Mouse (Mus musculus) heart, adult 18-20 months (tissue): ENCODE measurements around the gene 1700057G04Rik. TPM values are rescaled to one million over a fixed set of nuclear protein-coding genes. Genes with fewer than 3 reads are reported as not detected.

Experiments used
- DNase-seq, 2 experiments: peaks; one replicate each; pipeline ENCODE4 v3.0.0; 2021 to 2022; ENCODE audit warnings: mixed read lengths in 1 of 2
- long read RNA-seq, 2 experiments: library from polyadenylated mRNA; stranded (forward); transcript quantifications; one replicate each; pipeline ENCODE4 v2.0.0; 2021
- total RNA-seq, 2 experiments: library from RNA; stranded (reverse); gene quantifications; 2 replicates each; pipeline ENCODE4 v1.2.3; 2021

The 1700057G04Rik gene
- total RNA-seq, result not detected
- long read RNA-seq, experiment 1, result 0 reads
- long read RNA-seq, experiment 2, result 0 reads

GRCm38 (mm10) chr9:92309077-92309476, at the start of gene 1700057G04Rik:
Gene 1700057G04Rik, plus strand, starts transcription at chr9:92309377.
- no peak for DNase-seq

DNA sequence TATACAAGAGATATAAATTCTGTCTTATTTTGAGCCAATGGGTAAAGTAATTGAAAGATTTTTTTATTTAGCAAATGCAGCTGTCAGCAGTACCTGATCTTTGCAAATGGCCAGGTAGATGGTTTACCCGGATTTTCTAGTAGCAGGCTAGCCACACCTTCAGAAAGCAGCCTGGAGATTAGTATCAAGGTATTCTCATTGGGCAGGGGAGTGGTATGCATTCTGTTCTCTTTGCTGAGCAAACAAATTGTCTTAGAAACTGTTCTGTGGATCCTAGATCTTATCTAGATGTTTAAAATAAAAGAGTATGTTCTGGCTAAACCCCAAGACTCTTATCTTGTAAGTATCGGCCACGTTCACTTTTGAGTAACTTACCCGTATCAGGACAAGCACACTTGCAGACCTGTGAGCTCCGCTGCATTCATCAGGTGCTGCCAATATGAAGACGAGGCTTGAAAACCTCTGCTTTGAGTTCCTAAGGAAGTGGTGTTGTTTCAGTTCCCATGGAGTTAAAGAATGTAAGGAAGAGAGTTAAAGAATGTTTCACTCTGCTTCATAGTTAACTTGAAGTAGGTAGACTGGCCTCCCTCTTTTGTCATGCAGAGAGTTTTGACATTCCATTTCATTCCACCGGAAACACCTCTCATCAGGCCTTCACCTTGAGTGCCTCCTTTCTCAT, 48.6 kb upstream of the 1700057G04Rik start:
- DNase-seq, result no peak

GRCm38 (mm10) chr9:92265719-92266118, 43.5 kb upstream of the 1700057G04Rik start:
- DNase-seq, result peak in 1 of 2 experiments; percentile 41

DNA sequence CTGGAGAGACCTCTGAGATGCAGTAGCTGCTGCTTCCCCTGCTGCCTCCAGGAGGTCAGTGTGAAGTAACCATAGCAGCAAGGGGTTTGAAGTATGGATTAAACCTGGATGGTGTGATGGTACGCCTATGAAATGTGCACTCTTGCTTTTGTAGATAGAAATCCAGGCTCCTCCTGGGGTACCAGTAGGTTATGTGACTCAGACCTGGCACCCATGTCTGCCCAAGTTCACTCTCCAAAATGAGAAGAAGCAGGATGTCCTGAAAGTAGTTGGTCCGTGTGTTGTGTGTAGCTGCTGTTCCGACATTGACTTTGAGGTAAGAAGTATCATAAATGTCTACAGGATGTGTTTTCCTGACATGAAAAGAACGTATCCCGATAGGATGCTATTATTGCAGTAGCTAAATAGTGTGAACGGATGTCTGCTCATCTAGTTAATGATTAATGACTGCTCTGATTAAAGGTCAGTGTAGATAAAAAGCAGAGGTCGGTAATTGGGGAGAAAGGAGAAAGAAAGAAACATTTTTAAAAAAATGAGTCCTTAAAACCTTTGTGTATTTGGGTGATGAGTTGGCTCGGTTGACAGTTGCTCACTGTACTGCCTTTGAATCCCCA, 42.5 kb upstream of the 1700057G04Rik start:
- no peak for DNase-seq

GRCm38 (mm10) chr9:92267732-92268131, 41.4 kb upstream of the 1700057G04Rik start:
- DNase-seq, result no peak

DNA sequence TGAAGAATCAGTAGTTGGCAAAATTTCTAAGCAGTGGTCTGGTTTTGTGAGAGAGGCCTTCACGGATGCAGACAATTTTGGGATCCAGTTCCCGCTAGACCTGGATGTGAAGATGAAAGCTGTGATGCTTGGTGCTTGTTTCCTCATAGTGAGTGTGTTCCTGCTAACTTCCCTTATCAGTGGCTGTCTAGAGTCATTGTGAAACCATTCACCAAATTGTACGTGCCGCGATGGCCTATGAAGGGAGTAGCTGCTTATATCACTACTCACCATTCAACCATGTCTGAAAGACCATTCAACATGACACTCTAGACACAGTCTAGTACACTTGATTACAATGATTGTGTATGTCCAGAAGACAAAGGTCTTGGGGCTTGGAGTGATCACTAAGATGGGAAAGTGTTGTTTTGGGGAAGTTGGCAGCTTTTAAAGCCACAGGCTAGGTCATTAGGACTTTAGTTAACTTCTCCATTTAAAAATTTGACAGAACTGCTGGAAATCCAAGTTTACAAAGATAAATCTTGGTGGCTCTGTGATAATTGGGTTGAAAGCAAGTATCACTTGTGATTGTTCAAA, 39.3 kb upstream of the 1700057G04Rik start:
- no peak for DNase-seq

- peak; percentile 85 to 91 for DNase-seq
Observed at GRCm38 (mm10) chr9:92270927-92271326, 38.2 kb upstream of the 1700057G04Rik start.

GRCm38 (mm10) chr9:92272650-92273049, 36.5 kb upstream of the 1700057G04Rik start:
- no peak for DNase-seq

- no peak for DNase-seq
Observed at GRCm38 (mm10) chr9:92273271-92273670, 35.9 kb upstream of the 1700057G04Rik start.

DNA sequence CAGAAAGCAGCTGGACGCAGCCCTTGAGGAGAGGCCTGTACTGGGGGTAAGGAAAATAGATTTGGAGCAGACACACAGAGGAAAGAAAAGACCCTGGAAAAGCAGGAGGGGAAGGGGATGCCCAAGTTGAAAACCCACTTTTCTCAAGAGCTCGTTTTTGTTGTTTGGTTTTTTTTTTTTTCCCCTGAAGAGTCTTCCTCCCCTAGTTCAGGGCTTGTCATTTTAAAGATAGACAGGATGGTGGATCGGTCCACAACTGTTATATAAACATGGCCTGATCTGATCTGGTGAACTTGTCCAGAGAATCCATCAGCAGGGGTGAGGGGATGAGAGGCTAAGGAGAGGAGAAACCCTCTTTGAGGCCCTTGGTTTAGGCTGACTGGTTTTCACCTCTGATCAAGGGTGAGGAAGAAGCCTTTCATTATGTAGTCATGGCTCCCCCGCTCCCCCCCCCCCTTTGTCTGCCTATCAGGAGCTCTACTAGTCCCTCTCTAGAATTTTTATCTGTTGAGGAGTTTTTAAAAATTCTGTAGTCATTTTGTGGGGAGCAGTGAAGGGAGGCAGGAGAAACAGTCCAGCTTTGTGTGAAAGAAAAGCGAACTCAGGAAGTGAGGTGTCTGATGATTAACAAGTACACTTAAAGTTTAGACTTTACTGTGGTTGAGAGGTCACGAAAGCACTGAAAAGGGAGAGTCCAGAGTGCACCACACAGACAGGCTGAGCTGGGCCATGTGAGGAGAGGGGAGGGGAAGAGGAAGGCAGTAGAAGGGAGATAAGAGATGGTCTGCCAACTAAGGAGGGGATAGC, 35.0 kb upstream of the 1700057G04Rik start:
- DNase-seq, result no peak

- DNase-seq, result peak; percentile 74 to 84
Observed at GRCm38 (mm10) chr9:92275486-92276207, 33.5 kb upstream of the 1700057G04Rik start, which contains the start of gene Plscr2. Gene Plscr2, plus strand, starts transcription at chr9:92275602.

- peak; percentile 50 to 64 for DNase-seq
Observed at GRCm38 (mm10) chr9:92276360-92276759, 32.8 kb upstream of the 1700057G04Rik start.

GRCm38 (mm10) chr9:92280048-92280447, 29.1 kb upstream of the 1700057G04Rik start:
- DNase-seq, result no peak

DNA sequence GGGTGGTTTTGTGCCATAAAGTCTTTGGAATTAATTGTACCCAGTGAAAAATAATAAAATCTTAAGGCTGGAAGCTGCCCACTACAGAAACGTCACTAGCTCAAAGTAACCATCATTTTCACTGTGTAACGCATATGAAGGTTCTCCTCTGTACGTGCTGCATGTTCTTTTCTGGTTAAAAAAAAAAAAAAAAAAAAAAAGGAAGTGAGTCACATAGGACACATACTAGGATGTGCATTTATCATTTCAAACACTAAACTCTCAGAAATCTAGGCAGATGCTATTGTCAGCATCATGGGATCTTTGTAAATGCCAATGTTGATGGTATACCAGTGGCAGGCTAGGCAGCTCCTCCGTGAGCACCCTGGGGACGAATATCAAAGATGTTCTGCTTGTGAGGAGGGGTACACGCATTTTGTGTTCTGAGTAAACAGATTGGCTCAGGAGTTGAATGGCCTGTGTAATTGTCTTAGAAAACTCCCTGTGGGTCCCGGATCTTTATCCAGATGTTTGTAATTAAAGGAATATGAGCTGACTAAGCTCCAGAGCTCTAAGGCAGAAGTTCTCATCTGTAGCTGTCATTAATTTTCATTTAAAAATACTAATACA, 26.5 kb upstream of the 1700057G04Rik start:
- DNase-seq, result no peak

DNA sequence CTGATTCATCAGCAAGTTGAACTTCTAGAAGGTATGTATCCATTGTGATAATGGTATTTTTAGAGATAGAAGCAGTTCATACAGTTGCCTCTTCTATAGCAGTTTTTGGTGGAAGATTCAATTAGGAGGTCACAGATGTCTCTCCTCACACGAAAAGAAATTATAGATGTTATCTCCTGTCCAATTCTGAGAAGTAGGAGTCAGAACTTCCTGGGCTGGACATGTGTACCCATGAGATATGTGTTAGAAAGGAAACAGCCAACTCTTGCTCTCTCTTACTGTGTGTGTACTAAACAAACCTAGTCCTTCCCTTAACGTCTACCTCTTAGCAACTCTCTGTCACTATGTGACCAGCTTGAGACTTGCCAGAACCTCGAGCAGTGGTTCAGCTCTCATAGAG, 19.5 kb upstream of the 1700057G04Rik start:
- DNase-seq, result no peak

GRCm38 (mm10) chr9:92292169-92292568, 17.0 kb upstream of the 1700057G04Rik start:
- no peak for DNase-seq

- no peak for DNase-seq
Observed at GRCm38 (mm10) chr9:92292922-92293321, 16.3 kb upstream of the 1700057G04Rik start.

GRCm38 (mm10) chr9:92293560-92294548, 15.3 kb upstream of the 1700057G04Rik start:
- DNase-seq, result no peak

DNA sequence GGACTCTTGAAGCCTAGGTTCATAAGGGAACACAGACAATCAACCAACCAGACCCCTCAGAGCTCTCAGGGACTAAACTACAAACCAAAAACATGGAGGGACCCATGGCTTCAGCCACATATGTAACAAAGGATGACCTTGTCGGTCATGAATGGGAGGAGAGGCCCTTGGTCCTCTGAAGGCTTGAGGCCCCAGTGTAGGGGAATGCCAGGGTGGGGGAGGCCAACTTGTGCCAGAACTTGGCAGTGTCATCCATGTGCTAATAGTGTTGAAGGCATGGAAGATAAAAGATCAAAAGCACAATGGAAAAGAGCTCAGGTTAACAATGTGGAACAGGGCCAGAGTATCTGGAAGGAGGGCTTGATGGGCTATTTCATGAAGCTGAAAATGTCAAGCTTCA, 10.9 kb upstream of the 1700057G04Rik start:
- DNase-seq, result no peak

- no peak for DNase-seq
Observed at GRCm38 (mm10) chr9:92301213-92301612, 8.0 kb upstream of the 1700057G04Rik start.
